Comparison of ENCODE assay signal across 14 mouse cellular contexts in the genomic region with DNA sequence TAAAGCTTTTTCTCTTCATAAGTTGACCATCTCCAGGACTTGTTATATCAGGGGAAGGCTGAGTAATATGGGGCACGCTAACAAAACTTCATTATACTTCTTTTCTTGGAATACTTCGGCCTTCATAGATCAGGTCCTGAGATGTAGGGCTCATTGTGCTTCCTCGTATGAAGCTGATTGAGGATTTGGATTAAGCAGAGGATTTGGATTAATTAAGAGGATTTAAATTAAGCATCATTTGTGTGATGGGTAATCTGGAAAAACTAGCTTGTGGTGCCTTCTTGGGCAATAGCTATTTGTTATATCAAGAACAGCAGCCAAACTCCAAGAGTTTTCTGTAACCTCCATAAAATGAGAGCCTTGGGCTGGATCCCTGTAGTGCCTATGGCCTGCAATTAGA.
DNase-seq lines count a peak whose midpoint lies in the region.
"Had no signal": no experiment of that assay in that cellular context is flagged by ENCODE, and none has a peak within 500 bp of the region (broad histone marks: within the 10 kb centered on the region; RNA-seq: fewer than 3 reads in every experiment).

No protein-coding gene starts in this region.

- peak; percentile 52 for DNase-seq in retina, postnatal 1 day
- DNase-seq in retina, embryonic 14.5 days (ENCODE audit: low spot score), result no peak
- DNase-seq in retina, postnatal 7 days (ENCODE audit: low read depth, low spot score), result peak; percentile 54
- no peak for DNase-seq in B cell, adult 2 months
- DNase-seq: adrenal gland, adult 2 months; adrenal gland, adult 8-10 months; adrenal gland, postnatal 10 days; adrenal gland, postnatal 14 days; adrenal gland, postnatal 25 days; adrenal gland, postnatal 36 days; cerebellum, adult 11 months; cerebellum, adult 11-12 months; cerebellum, adult 18-20 months; cerebellum, adult 2 months had no signal

Comparison
In these comparisons a context has a peak if more than half of its experiments do, and no peak if none do; other contexts are left out.
1. DNase-seq: peak in retina, postnatal 1 day (single experiment) and retina, postnatal 7 days (single experiment); none in retina, embryonic 14.5 days (single experiment) and B cell, adult 2 months (0 of 2).